Mouse (Mus musculus) olfactory bulb, adult 2 months (tissue): Measurements from ENCODE around the gene Il15.

Source experiments
- CTCF ChIP-seq: fragments of 200-500 bp; IDR thresholded peaks from 2 replicates; pipeline ENCODE4 v1.5.1; 2012; ENCODE audit warnings: low read depth, mild to moderate bottlenecking, low read length, moderate library complexity; ENCODE audit not compliant: insufficient read depth
- POLR2A ChIP-seq: fragments of 200-500 bp; IDR thresholded peaks from 2 replicates; pipeline ENCODE4 v1.6.1; 2012; ENCODE audit warnings: mild to moderate bottlenecking, low read depth, low read length, moderate library complexity; ENCODE audit not compliant: insufficient read depth

- TF ChIP-seq POLR2A (no peak), CTCF (no peak)
These were observed 32.4 kb downstream of the Il15 start for GRCm38 (mm10) chr8:82370657-82371056.
